Mouse (Mus musculus) lung, postnatal 14 days (tissue): ENCODE measurements around the gene Lrrc8b.

ENCODE experiments used
- DNase-seq: peaks from one replicate; pipeline ENCODE4 v3.0.0; 2021

Lrrc8b gene

DNA sequence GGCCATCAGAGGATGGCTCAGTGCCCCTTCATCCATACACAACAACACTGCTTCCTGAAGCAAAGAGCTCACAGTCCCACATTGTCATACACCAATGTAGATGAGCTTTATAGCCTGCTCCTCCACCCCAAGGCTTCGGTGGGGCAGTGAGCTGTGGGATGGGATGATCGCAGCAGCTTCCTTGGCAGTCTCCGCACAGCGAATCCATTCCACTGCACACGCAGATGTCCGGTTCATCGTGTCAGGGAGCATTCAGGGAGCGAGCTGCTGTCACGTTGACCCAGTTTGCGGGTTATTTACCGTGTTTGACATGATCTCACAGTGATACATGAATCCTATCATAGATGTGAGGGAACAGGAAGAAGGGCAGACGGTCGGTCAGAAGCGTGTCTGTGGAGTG, 69.3 kb downstream of the Lrrc8b start:
- no peak for DNase-seq

DNA sequence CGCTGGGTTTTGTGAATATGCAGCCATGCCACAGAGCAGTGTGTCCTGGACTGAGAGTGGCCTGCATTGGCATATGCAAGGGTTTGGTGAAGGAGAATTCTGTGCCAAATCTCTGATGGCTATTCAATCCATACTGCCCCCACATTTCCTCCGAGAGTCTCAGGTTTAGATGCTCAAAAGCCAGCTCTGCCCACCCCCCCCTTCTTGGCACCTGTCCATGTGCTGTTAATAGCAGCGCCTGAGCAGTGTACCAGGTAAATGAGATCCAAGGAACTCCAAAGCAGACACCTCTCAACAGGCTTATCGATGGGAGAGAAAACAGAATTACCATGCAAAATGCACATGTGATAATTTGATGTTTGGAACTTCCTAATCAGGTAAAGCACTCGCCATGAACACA, 74.6 kb downstream of the Lrrc8b start:
- no peak for DNase-seq

DNA sequence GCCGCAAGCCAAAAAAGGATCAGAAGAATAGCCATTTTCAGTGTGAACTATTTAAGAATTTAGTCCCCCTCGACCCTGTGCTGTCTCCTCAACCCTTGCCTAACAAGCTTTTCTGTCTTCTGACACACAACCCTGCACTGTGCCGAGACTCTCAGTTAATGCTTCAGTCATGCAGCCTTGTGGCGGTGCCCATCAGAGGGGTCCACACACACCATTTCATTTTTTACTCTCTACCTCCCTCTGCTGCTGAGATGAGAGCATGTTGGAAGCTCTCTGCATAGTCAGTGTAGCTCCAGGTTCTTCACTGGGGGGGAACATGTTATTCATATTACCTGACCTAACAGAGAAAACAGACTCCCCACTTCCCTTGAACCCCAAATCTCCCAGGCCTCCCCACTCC, 75.8 kb downstream of the Lrrc8b start:
- no peak for DNase-seq

DNA sequence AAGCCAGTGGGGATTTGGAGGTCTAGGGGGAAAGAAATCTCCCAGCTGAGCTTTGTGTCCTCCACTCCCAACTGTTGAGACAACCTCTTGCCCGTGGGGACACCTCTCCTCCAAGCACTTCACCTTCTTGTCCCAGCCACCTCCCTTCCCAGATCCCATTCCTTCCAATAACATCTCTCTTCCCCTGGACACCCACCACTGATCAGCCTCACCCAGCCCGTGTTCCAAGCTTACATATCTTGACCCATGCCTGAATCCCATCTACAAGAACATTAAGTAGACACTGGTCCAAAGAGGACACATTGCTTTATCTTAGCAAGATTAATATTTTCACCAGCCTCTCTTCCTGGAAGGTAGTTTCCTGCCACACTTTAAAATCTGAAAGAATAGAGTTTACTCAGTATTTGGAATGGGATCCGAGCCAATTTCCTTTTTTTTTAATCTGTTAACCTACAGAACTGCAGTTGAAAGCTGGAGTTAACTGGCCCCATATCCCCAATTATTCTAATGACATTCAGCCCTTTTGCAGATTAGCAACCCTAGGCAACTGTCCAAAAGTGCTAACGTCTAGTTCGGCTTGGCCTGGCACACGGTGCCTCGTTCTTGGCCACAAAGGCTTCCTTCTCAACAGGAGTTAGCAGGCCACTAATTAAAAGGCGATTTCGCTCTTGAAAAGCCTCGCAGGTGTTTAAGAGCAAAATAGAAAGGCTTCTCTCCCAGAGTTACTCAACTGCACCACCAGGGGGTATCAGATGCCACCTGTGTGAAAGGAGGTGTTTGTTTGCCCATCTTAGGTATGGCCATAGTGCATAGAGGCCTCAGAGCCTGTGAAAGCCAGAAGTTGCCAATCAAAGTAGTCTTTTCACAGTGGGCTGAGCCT, 77.0 kb downstream of the Lrrc8b start:
- peak; percentile 49 for DNase-seq

DNA sequence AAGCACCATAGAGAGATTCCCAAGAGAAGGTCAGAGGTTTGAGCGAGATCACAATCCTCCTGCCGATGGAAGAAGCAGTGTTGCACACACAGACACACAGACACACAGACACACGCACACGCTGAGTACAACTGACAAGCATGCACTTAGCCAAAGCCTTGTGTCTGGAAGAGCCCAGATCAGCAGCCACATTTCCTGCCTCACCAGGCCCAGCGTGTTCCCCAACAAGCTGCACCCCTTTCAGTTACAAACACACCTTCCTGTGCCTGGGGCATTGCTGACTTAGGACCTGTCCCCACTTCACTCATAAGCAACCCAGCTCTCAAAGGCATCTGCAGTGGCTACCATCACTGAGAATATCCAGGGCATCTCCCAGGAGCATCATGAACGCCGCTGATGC, 77.8 kb downstream of the Lrrc8b start:
- no peak for DNase-seq

DNA sequence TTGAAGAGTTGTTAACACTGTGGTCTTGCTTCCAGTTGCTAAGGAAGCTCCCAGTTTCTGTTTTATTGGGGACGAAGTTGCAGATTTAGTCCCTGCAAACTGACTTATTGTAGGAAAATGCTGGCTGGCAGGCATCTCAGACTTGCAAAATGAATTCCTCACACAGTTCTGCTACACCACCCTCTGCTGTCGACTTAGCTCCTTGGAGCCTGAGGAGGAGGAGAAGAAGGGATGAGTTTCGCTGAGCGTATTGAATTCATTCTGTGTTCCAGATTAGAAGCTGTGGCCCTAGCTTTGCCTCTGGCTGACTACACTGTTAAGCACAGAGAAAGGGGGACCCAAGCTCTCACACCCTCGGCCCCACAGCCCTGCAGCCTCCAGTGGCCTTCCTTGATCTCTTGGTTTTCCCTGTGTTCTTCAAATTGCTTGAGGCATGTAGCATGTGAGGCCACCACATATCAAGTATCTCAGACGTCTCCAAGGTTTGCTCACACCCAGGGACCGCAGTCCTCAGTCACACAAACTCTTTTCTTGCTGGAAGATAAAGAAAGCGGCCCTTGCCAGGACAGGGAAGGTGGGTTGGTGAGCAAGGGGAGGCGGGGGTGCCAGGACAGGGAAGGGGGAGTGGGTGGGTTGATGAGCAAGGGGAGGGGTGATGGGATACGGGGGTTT, 78.8 kb downstream of the Lrrc8b start:
- DNase-seq = no peak

DNA sequence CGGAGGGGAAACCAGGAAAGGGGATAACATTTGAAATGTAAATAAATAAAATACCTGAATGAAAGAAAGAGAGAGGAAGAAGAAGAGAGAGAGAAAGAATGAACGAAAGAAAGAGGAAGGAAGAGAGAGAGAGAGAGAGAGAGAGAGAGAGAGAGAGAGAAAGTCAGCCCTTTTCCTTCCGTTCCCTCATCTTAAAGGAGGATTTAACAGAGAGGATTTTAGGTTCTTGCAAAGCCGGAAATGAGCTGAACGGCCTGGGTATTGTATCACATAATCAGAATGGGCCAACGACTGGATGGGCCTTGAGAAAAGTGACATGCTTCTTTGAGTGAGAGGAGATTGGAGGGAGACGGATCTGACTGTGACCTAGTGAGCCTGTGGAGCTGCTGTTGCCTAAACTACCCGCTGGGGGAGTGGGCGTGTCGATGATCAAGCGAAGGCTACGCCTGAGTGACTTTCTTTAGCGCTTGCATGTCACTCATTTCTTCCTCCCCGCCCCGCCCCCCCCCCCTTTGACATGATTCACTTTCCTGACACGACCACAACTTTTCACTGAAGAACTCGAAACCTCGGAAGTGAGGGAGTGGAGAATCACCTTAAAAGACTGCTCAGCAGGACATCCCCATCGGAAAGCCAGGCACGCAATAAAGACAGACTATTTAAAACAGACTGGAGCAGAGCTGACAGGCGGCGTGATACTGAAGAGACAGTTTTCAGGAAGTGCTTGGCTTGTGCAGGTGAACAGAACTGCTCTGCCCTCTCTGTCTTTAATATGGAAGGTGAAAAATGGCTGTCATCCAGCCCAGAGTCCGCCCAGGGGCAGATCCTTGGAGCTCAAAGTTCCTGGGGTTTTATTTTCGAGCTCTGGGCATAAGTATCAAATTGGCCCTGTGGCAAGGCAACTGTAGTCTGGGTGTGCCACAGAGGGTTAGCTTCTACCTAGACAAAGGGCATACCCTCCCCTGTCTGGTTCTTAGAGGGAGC, 79.6 kb downstream of the Lrrc8b start:
- DNase-seq = peak; percentile 83

DNA sequence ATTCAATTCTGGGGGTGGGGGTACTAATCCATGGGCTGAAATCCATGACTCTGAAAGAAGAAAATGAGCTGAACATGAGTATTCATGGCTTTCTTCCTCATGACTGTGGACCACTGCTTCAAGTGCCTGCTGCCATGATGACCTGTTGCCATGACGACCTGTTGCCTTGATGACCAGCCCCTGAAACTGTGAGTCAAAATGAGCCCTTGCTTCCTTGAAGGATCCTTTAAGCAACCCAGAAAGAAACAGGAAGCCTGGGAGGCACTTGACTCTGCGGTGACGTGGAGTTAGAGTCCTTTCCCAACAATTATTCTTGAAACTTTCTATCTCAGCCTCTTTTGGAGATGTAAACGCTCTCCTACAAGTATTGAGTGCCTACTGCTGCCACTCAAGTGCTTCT, 80.6 kb downstream of the Lrrc8b start:
- no peak for DNase-seq

DNA sequence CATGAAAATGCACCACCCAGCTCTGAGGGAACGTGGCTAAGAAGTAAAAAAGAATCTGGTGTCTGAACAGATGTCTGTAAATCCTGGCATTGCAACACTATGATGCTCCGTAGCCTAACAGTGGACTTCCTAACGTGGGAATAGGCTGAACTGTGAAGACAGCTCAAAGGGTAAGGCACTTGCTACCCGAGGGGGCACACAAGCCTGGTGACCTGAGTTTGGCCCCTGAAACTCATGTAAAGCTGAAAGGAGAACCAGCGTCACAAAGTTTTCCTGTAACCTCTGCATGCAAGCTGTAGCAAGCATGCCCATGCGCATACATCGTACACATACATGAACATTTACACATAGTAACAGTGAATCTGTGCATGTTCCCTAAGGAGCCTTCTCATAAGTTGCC, 81.0 kb downstream of the Lrrc8b start:
- no peak for DNase-seq

DNA sequence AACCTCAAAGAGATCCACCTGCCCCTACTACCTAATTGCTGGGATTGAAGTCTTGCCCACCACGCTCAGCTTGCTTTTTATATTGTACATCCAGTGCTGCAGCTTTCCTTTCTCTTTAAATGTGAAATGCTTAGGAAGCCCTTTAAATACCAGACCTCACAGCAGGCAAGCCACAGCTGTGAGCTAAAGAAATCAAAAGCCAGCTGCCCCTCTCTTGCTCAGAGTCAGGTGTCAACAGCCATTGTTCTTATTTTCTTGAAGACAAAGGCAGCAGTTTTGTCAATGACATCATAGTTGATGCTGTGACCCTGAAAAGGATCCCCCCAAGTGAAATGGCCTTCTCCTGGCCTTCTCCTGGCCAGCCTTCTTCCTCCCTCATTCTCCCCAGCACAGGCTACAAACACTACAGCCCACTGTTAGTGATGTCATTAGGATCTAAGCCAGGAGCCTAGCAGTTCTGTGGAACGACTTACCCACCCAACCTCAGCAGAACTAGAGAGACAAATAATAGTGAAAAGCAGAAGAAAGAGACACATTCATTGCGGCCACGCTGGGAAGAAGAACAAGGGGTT, 82.9 kb downstream of the Lrrc8b start:
- no peak for DNase-seq

DNA sequence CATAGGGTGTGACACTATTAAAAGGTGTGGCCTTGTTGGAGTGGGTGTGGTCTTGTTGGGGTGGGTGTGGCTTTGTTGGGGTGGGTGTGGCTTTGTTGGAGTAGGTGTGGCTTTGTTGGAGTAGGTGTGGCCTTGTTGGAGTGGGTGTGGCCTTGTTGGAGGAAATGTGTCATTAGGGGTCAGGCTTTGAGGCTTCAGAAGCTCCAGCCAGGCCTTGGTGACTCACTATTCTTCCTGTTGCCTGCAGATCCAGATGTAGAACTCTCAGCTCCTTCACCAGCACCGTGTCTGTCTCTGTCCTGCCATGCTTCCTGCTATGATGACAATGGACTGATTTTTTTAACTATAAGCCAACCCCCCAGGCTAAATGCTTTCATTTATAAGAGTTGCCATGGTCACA, 83.8 kb downstream of the Lrrc8b start:
- no peak for DNase-seq

DNA sequence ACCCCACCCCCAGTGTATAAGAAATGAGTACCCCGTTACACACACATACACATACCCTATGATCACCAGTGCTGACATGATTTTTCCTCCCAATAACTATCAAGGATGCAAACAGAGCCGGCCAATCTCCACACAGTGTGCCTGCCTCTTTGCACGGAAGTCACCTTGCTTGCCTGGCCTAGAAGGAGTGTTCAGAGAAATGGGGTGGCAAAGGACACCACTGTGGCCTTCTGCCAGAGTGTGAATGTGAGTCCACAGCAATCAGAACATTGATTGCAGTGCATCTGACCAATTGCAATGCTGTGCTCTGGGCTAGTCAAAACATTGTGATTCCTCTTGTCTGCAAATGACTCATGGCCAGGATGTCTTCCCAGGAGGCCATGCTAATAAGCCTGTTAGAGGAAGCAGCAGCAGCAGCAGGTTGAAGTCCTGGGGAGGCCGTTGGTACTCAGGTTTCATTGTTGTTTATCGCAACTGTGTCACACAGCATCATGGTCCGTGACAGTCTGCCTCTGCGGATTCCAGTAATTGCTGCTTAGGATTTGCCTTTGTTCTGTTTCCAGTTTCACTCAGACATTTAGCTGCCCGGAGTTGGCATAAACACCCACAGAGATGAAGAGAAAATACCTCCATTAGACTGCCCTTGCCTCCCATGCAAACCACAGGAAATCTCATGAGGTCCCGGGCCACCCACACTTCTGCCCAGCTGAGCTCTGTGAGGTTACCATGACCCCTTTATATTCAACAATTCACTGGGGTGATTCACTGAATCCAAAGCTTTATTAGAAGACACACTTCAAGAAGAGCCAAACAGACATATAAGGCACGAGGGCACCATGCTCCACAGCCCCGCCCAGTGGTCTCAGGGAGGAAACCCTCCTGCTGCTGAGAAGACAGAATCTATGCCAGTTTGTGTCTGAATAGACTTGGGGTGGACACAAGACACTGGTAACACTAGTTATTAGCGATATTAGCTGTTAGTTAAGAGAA, 84.9 kb downstream of the Lrrc8b start:
- no peak for DNase-seq

DNA sequence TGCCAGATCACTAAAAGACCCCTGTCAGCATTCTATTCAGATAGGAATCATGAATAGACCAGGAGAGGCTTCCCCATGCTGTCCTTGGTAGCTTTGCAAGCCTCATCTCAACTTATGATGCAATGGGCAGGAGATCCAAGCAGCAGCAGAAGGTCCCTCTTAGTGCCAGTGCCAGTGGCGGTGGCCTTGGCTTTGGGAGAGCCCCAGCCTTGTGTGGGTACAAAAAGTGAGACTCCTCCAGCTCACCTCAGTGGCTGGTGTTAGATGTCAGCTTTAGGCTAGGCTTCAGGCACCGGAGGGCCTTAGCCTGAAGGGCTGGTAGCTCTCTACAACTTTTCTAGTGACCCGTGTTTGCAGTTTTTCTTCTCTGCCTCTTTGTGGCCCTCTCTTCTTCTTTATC, 85.6 kb downstream of the Lrrc8b start:
- no peak for DNase-seq

DNA sequence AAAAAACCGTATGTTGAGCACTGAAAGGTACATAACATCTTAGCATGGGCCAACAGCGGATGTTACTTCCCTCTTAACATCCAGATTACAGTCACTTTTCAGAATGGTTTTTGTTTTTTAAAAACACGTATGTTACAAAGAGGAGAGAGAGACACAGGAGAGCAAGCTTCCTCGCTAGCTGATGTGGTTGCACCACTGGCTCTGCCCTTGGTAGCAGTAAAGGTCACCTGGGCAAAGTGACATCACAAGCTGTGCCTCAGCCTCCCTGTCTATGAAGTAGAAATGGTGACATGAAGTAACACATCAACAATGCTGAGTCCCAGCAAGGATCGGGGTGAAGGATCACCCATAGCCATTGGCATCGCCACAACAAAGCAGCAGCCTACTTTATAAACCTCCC, 93.2 kb downstream of the Lrrc8b start:
- no peak for DNase-seq

DNA sequence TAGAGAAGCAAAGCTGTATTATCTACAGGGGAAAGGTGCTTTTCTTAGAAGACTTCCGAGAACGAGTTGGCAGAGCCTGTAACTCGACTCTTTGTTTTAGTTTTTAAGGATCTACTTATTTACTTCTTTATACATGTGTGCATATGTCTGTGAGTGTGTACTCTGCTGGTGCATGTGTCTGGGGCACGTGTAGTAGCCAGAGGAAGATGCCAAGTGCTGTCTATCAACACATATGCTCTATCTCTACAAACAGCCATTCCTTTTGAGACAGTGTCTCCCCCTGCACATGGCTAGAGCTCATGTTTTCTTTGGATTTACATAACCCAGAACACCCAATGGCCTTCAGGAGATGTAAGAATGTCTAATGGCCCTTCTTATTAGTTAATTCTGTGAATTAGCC, 96.7 kb downstream of the Lrrc8b start:
- DNase-seq = no peak

DNA sequence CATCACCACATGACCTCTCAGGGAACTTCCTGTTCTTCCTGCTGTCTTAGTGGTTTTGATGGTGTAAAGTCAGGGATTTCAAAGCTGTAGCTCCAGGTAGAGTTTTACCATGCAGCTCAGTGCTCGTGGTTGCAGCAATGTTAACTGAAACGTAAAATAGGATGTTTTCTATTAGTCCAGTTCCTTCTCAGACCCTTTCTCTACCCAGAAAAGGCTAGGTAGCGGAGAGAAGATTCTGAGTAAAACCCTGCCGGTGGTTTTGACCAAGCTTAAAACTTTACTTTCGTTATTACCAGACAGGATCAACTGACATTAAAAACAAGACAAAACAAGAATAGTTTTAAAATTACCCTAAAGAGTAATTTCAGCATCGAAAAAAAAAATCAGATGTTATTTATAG, 100.0 kb downstream of the Lrrc8b start:
- no peak for DNase-seq

DNA sequence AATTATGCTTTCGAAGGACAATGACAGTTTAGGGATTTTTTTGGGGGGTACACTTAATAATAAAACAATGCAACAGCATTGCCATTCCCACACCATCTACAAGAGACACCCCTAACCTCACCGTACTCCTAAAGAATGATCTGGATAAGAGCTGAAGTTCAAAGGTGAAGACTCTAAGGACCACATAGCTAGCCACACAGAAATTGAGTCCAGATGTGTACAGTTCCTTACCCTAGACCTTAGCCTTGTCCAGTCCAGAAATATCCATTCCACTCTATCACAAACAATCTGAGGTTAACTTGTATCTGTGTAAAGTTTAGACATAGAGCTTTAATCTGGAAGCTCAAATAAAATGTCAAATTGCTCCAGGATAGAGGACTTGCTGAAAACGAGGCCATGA, 100.7 kb downstream of the Lrrc8b start:
- no peak for DNase-seq

DNA sequence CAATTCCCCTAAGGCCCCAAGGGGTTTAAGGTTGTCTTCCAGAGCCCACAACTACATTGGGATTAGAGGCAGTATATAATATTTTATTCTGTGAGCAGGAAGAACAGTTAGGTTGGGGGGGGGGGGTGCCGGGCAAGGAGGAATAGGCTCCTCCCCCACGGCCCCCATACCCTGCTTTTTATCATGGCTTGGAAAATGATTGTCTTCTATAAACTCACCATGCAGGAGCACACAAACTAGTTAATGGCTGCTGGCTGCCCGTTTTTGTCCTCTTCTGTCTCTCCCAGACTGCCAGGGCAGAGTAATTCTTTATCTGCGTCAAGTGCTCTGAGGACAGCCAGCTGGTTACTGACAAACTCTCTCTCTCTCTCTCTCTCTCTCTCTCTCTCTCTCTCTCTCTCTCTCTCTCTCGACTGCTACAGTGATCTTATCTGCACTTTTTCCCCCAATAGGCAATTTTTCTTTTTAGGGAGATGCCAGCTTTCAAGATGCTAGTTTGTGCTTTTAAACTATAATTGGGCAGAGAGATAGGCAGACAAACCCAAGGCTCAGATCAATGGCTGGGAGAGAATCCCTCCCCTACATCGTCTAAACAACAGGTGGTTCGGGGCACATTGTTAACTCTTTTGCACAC, 102.5 kb downstream of the Lrrc8b start:
- no peak for DNase-seq

DNA sequence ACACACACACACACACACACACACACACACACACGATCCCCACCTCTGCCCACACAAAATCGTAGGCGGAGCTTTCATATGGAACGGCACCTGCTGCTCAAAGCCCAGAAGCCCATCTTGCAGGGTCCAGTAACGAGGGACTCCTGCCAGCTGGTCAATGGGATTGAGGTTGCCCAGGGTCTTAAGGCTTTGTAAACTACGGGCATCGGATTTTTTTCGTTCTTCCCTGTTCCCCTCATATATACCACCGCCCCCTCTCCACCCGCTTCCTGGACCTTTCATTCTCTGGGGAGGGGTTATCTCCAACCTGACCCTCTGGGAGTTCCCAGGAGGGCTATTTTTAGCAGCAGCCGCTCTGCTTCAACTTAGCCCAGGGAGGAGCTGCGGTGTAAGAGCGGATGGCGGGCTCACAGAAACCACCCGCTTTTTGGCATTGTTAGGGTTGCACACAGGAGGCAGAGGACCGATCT, 103.1 kb downstream of the Lrrc8b start:
- DNase-seq = no peak

DNA sequence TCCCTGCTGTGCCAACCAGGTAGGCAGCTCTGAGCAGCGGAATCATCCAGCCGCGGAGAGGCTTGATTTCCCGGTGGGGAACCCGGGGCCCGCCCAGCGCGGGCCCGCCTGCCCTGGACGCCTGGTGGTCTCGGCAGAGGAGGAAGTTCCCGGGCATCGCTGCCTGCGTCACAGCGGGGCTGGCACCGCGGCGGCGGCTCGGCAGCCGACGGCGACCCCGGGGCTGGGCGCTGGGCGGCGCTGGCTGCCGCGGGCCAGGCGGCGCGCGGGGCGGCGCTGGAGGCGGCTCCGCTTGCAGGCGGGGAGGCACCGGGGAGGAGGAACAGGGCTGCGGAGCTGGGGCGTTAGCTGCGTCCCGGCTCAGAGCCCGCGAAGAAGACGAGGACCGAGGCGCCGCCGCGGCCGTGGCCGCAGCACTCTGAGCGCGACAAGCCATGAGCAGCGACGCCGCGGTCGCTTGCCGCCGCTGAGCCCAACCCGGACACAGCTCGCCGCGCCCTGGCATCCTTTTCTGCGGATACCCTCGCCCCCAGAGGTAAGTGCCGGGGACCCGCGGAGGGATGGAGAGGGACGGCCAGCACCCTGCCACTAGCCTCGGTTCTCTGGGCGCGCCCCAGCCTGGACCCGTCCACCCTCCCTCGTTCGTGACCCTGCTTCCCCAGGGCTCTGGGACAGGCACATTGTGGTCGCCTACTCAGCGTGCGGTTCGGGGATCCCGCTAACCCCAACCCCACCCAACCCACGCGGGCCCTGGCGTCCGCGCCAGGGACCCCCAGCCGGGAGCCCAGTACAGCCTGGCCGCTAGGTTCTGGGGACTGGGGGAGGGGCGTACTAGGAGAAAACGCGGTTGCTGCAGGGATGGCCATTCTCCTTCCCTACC, 103.8 kb downstream of the Lrrc8b start, which contains the start of gene Lrrc8c:
Gene Lrrc8c, plus strand, starts transcription at position 293 of the 880 bp plus-strand sequence.
- DNase-seq = peak; percentile 88
